Mouse (Mus musculus) forebrain, postnatal 0 days (tissue): ENCODE measurements at regions not wholly inside any gene's neighbourhood (a gene's known extent, or its start where the extent isn't known, plus 50 kb on each side); places are given as distances from the start of the nearest gene placed in this dataset.

Experiments used
- ATAC-seq: fragments of 200-750 bp; cut with Nextera tagmentation; 2 replicates; pipeline ENCODE4 v1.8.0; 2017; ENCODE audit warnings: mild to moderate bottlenecking, moderate library complexity
- DNase-seq: peaks from one replicate; pipeline ENCODE4 v3.0.0-alpha.2; 2015
- H3K27ac ChIP-seq: fragments of 300-500 bp; sonication (generic); 2 replicates; pipeline ENCODE4 v1.5.1; 2014; ENCODE audit warnings: low read depth, mild to moderate bottlenecking, antibody characterized with exemption, low read length, moderate library complexity, mixed read lengths
- H3K27me3 ChIP-seq: fragments of 300-500 bp; sonication (generic); 2 replicates; pipeline ENCODE4 v1.6.1; 2014; ENCODE audit warnings: mild to moderate bottlenecking, low read length, mixed read lengths; ENCODE audit not compliant: insufficient read depth
- H3K36me3 ChIP-seq: fragments of 300-500 bp; sonication (generic); 2 replicates; pipeline ENCODE4 v1.6.1; 2014; ENCODE audit warnings: mild to moderate bottlenecking, moderate library complexity; ENCODE audit not compliant: insufficient read depth
- H3K4me1 ChIP-seq: fragments of 300-500 bp; sonication (generic); 2 replicates; pipeline ENCODE4 v1.6.1; 2014; ENCODE audit warnings: antibody characterized with exemption; ENCODE audit not compliant: insufficient read depth
- H3K4me2 ChIP-seq: fragments of 300-500 bp; sonication (generic); 2 replicates; pipeline ENCODE4 v1.6.1; 2014; ENCODE audit warnings: low read depth, mild to moderate bottlenecking, moderate library complexity
- H3K4me3 ChIP-seq: fragments of 300-500 bp; sonication (generic); 2 replicates; pipeline ENCODE4 v1.5.1; 2014; ENCODE audit warnings: low read depth, low read length, mixed read lengths
- H3K9ac ChIP-seq: fragments of 300-500 bp; sonication (generic); 2 replicates; pipeline ENCODE4 v1.6.1; 2014; ENCODE audit warnings: mild to moderate bottlenecking
- H3K9me3 ChIP-seq: fragments of 300-500 bp; sonication (generic); 2 replicates; pipeline ENCODE4 v1.6.1; 2016; ENCODE audit warnings: low read length
- CTCF ChIP-seq: sonication (generic); IDR thresholded peaks from 2 replicates; pipeline ENCODE4 v1.5.1; 2016; ENCODE audit warnings: antibody characterized with exemption, control low read depth, low read depth
- WGBS: fragments of 180-500 bp; shearing (Covaris S2); extraction: QIAGEN DNeasy Blood & Tissue Kit; methylation state at CpG from one replicate; pipeline ENCODE4 v1.1.7; 2014; 5-methylcytosine and 5-hydroxymethylcytosine counted together

- DNase-seq = no peak
- ATAC-seq = no peak
- no peak for TF ChIP-seq CTCF
- Histone ChIP-seq H3K36me3 (no peaks in the 10 kb centered on the region), H3K9me3 (no peaks in the 10 kb centered on the region), H3K4me3 (no peak overlapping the region), H3K9ac (no peak overlapping the region), H3K4me2 (no peak overlapping the region), H3K4me1 (peaks cover 7% of the 10 kb centered on the region; the same call in 1 of the 2 replicates), H3K27me3 (no peaks in the 10 kb centered on the region), H3K27ac (no peak overlapping the region)
- 86% methylated on average over 1 of the region's 1 CpGs for WGBS
These were observed 94.5 kb downstream of the Fam43a start for GRCm38 (mm10) chr16:30693839-30694527.

GRCm38 (mm10) chr16:30695691-30696090 is 96.2 kb downstream of the Fam43a start:
- Histone ChIP-seq H3K27ac (no peak overlapping the region), H3K9me3 (no peaks in the 10 kb centered on the region), H3K9ac (no peak overlapping the region), H3K4me2 (no peak overlapping the region), H3K36me3 (no peaks in the 10 kb centered on the region), H3K4me3 (no peak overlapping the region), H3K27me3 (no peaks in the 10 kb centered on the region), H3K4me1 (peaks cover 7% of the 10 kb centered on the region; the same call in 1 of the 2 replicates)
- ATAC-seq (no peak), DNase-seq (no peak)
- TF ChIP-seq CTCF = no peak
- 88% methylated on average over 8 of the region's 8 CpGs for WGBS

DNA sequence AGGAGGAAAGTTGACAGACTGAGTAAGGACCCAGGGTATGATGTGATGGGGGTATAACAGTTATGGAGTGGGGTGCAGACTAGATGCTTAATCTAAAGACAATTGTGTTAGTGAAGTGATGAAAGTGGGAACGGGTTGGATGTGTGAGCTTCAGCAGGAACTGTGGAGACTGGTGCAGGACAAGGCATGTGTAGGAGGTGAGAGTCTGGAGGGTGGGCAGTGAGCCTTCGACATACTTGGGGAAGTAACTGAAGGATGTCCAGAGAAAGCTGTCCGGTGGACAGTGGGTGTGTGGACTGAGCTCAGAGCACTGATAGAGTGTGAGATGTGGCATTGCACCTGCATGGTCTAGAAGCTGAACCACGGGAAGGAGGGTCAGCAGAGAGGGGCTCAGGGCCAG is 97.7 kb downstream of the Fam43a start:
- no peak overlapping the region for H3K4me3 ChIP-seq
- WGBS = 76% methylated on average over 4 of the region's 4 CpGs
- DNase-seq (no peak), ATAC-seq (no peak)
- H3K9ac ChIP-seq = no peak overlapping the region
- no peak overlapping the region for H3K4me2 ChIP-seq
- no peaks in the 10 kb centered on the region for H3K36me3 ChIP-seq
- TF ChIP-seq CTCF = no peak
- no peaks in the 10 kb centered on the region for H3K9me3 ChIP-seq
- no peaks in the 10 kb centered on the region for H3K27me3 ChIP-seq
- no peak overlapping the region for H3K27ac ChIP-seq
- H3K4me1 ChIP-seq = peaks cover 7% of the 10 kb centered on the region; the same call in 1 of the 2 replicates

DNA sequence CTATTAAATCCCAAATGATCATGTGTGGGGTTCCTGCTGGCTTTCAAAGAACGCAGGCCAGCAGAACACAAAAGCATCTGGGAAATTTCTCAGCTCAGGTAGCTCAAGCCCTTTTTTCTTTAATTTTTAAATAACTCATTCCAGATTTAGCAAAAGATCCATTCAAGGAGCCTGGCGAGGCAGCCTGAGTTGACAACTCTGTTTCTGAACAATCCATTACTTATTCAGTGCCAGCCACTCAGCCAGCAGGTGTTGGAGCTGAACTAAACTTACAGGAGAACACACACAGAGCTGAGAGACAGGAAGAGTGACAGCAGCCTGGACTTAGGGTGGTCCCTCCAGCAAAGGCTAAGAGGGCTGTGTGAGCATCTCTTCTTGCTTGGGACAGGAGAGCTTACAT is 98.3 kb downstream of the Fam43a start:
- no peaks in the 10 kb centered on the region for H3K27me3 ChIP-seq
- H3K27ac ChIP-seq = 0 out of 2 replicates have a peak overlapping the region, but pooled peaks have one; percentile 16
- peak; percentile 29; the same call in 1 of the 2 replicates for ATAC-seq
- WGBS = 24% methylated on average over 2 of the region's 2 CpGs
- H3K36me3 ChIP-seq = no peaks in the 10 kb centered on the region
- H3K4me1 ChIP-seq = peaks cover 7% of the 10 kb centered on the region; the same call in 1 of the 2 replicates
- no peak overlapping the region for H3K4me3 ChIP-seq
- TF ChIP-seq CTCF = no peak
- no peak overlapping the region for H3K9ac ChIP-seq
- peak; percentile 41 for DNase-seq
- no peak overlapping the region for H3K4me2 ChIP-seq
- no peaks in the 10 kb centered on the region for H3K9me3 ChIP-seq

- Histone ChIP-seq H3K4me2 (no peak overlapping the region), H3K4me3 (no peak overlapping the region), H3K36me3 (no peaks in the 10 kb centered on the region), H3K9ac (no peak overlapping the region), H3K4me1 (no peaks in the 10 kb centered on the region), H3K27ac (no peak overlapping the region), H3K27me3 (no peaks in the 10 kb centered on the region), H3K9me3 (no peaks in the 10 kb centered on the region)
- ATAC-seq = no peak
- no peak for TF ChIP-seq CTCF
- DNase-seq = no peak
- WGBS = 93% methylated on average over 8 of the region's 8 CpGs
These were observed 104.3 kb downstream of the Fam43a start for GRCm38 (mm10) chr16:30703831-30704230.

DNA sequence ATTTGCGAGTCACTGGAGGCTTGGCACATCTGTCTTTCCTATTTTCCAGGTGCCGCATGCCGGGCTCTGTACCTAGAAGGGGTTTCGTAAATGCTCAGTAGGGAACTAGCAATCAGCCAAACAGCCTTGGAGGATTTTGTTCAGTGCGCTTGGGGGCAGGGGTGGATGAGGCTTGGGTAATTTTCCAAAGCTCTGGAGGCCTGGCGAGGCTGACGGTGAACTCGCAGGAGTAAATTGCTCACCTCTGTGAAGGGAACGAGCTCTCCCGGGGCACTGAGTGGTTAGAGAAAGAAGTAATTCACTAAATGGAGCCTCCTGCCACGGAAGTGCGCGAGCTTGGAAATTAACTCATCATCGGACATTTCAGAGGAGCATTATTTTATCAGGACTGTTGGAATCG is 110.0 kb downstream of the Fam43a start:
- H3K27me3 ChIP-seq = no peaks in the 10 kb centered on the region
- no peak overlapping the region for H3K27ac ChIP-seq
- no peak overlapping the region for H3K4me3 ChIP-seq
- H3K36me3 ChIP-seq = no peaks in the 10 kb centered on the region
- H3K9ac ChIP-seq = no peak overlapping the region
- no peaks in the 10 kb centered on the region for H3K4me1 ChIP-seq
- DNase-seq (no peak), ATAC-seq (no peak)
- WGBS = 62% methylated on average over 15 of the region's 15 CpGs
- H3K4me2 ChIP-seq = no peak overlapping the region
- no peaks in the 10 kb centered on the region for H3K9me3 ChIP-seq
- TF ChIP-seq CTCF = no peak

DNA sequence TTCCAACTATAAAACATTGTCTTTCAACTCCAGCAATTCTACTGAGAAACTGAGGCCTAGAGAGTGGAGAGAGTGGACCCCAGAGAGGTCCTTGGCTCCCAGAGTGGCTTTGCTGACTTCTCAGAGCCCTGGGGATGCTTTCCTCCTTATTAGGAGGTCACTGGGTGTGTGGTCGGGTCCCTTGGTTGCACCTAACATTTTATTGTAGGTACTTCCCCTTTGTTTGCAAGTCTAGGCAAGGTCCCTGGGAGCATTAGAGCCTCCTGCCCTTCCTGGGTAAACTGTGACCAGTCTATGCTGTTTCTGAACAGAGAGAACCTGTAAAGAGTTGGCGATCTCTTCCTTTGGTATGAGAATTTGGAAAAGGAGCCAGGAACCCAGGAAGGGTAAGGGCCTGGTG is 110.5 kb downstream of the Fam43a start:
- Histone ChIP-seq H3K4me2 (no peak overlapping the region), H3K27me3 (no peaks in the 10 kb centered on the region), H3K9me3 (no peaks in the 10 kb centered on the region), H3K4me3 (no peak overlapping the region), H3K4me1 (no peaks in the 10 kb centered on the region), H3K27ac (no peak overlapping the region), H3K9ac (no peak overlapping the region), H3K36me3 (no peaks in the 10 kb centered on the region)
- no peak for DNase-seq
- no peak for ATAC-seq
- TF ChIP-seq CTCF = no peak
- 80% methylated on average over 2 of the region's 2 CpGs for WGBS
